Mouse (Mus musculus): ENCODE measurements around the gene Arhgap5. TPM values are rescaled to one million over a fixed set of nuclear protein-coding genes. Genes with fewer than 3 reads are reported as not detected.

Arhgap5 gene
- polyA plus RNA-seq, 1 experiment from 2014 or later, result 25.5 TPM

GRCm38 (mm10) chr12:52478611-52479010 is 25.2 kb upstream of the Arhgap5 start:
- Histone ChIP-seq H3K4me1 (replicated peaks; ENCODE audit: control insufficient read depth, insufficient read depth) (no peaks in the 10 kb centered on the region), H3K27ac (replicated peaks) (no peak overlapping the region), H3K9ac (ENCODE audit: low read length) (no peak overlapping the region), H3K4me2 (replicated peaks; ENCODE audit: low read depth) (no peak overlapping the region), H3K9me3 (ENCODE audit: control insufficient read depth, low read length) (no peaks in the 10 kb centered on the region), H3K27me3 (ENCODE audit: control insufficient read depth, insufficient read depth, low read length) (no peaks in the 10 kb centered on the region), H3K4me3 (ENCODE audit: low read depth, low read length) (no peak overlapping the region), H3K36me3 (ENCODE audit: control insufficient read depth, insufficient read depth, low read length) (no peaks in the 10 kb centered on the region)
- 62% methylated on average over 8 of the region's 8 CpGs for WGBS
- TF ChIP-seq CTCF (IDR thresholded peaks at IDR 0.05; ENCODE audit: low read depth), result no peak
- no peak for TF ChIP-seq EP300 (optimal IDR thresholded peaks at IDR 0.05)
- ATAC-seq (ENCODE audit: low FRiP score, low TSS enrichment), result no peak
- DNase-seq (ENCODE audit: low spot score), result no peak

- H3K4me2 ChIP-seq (replicated peaks; ENCODE audit: low read depth), result no peak overlapping the region
- H3K36me3 ChIP-seq (ENCODE audit: control insufficient read depth, insufficient read depth, low read length), result no peaks in the 10 kb centered on the region
- H3K27me3 ChIP-seq (ENCODE audit: control insufficient read depth, insufficient read depth, low read length), result no peaks in the 10 kb centered on the region
- H3K4me1 ChIP-seq (replicated peaks; ENCODE audit: control insufficient read depth, insufficient read depth), result no peaks in the 10 kb centered on the region
- TF ChIP-seq EP300 (optimal IDR thresholded peaks at IDR 0.05), result no peak
- TF ChIP-seq CTCF (IDR thresholded peaks at IDR 0.05; ENCODE audit: low read depth), result no peak
- WGBS, result 46% methylated on average over 6 of the region's 6 CpGs
- ATAC-seq (ENCODE audit: low FRiP score, low TSS enrichment), result no peak
- H3K9me3 ChIP-seq (ENCODE audit: control insufficient read depth, low read length), result no peaks in the 10 kb centered on the region
- H3K4me3 ChIP-seq (ENCODE audit: low read depth, low read length), result no peak overlapping the region
- no peak overlapping the region for H3K27ac ChIP-seq (replicated peaks)
- no peak for DNase-seq (ENCODE audit: low spot score)
- H3K9ac ChIP-seq (ENCODE audit: low read length), result no peak overlapping the region
These were observed 24.4 kb upstream of the Arhgap5 start for GRCm38 (mm10) chr12:52479323-52479722.

GRCm38 (mm10) chr12:52480851-52481250 is 22.9 kb upstream of the Arhgap5 start:
- H3K4me3 ChIP-seq (ENCODE audit: low read depth, low read length), result no peak overlapping the region
- H3K36me3 ChIP-seq (ENCODE audit: control insufficient read depth, insufficient read depth, low read length), result no peaks in the 10 kb centered on the region
- 85% methylated on average over 9 of the region's 9 CpGs for WGBS
- no peaks in the 10 kb centered on the region for H3K4me1 ChIP-seq (replicated peaks; ENCODE audit: control insufficient read depth, insufficient read depth)
- H3K4me2 ChIP-seq (replicated peaks; ENCODE audit: low read depth), result no peak overlapping the region
- H3K9me3 ChIP-seq (ENCODE audit: control insufficient read depth, low read length), result no peaks in the 10 kb centered on the region
- H3K27me3 ChIP-seq (ENCODE audit: control insufficient read depth, insufficient read depth, low read length), result no peaks in the 10 kb centered on the region
- ATAC-seq (ENCODE audit: low FRiP score, low TSS enrichment) (no peak), DNase-seq (ENCODE audit: low spot score) (no peak)
- TF ChIP-seq CTCF (IDR thresholded peaks at IDR 0.05; ENCODE audit: low read depth) (no peak), EP300 (optimal IDR thresholded peaks at IDR 0.05) (no peak)
- H3K27ac ChIP-seq (replicated peaks), result no peak overlapping the region
- H3K9ac ChIP-seq (ENCODE audit: low read length), result no peak overlapping the region

GRCm38 (mm10) chr12:52481969-52482550 is 21.7 kb upstream of the Arhgap5 start:
- H3K9ac ChIP-seq (ENCODE audit: low read length), result no peak overlapping the region
- DNase-seq (ENCODE audit: low spot score), result no peak
- WGBS, result 74% methylated on average over 5 of the region's 5 CpGs

GRCm38 (mm10) chr12:52483219-52483618 is 20.6 kb upstream of the Arhgap5 start:
- Histone ChIP-seq H3K4me3 (ENCODE audit: low read depth, low read length) (no peak overlapping the region), H3K4me1 (replicated peaks; ENCODE audit: control insufficient read depth, insufficient read depth) (no peaks in the 10 kb centered on the region), H3K36me3 (ENCODE audit: control insufficient read depth, insufficient read depth, low read length) (no peaks in the 10 kb centered on the region), H3K27ac (replicated peaks) (no peak overlapping the region), H3K9ac (ENCODE audit: low read length) (no peak overlapping the region), H3K4me2 (replicated peaks; ENCODE audit: low read depth) (no peak overlapping the region), H3K27me3 (ENCODE audit: control insufficient read depth, insufficient read depth, low read length) (no peaks in the 10 kb centered on the region), H3K9me3 (ENCODE audit: control insufficient read depth, low read length) (no peaks in the 10 kb centered on the region)
- DNase-seq (ENCODE audit: low spot score) (no peak), ATAC-seq (ENCODE audit: low FRiP score, low TSS enrichment) (no peak)
- over 99% methylated on average over 9 of the region's 9 CpGs for WGBS
- TF ChIP-seq EP300 (optimal IDR thresholded peaks at IDR 0.05) (no peak), CTCF (IDR thresholded peaks at IDR 0.05; ENCODE audit: low read depth) (no peak)

More at GRCm38 (mm10) chr12:52481969-52482550, 21.7 kb upstream of the Arhgap5 start:
- no peak overlapping the region for H3K4me3 ChIP-seq (ENCODE audit: low read depth, low read length)
- H3K9me3 ChIP-seq (ENCODE audit: control insufficient read depth, low read length), result no peaks in the 10 kb centered on the region
- TF ChIP-seq EP300 (optimal IDR thresholded peaks at IDR 0.05) (no peak), CTCF (IDR thresholded peaks at IDR 0.05; ENCODE audit: low read depth) (no peak)
- no peaks in the 10 kb centered on the region for H3K27me3 ChIP-seq (ENCODE audit: control insufficient read depth, insufficient read depth, low read length)
- H3K27ac ChIP-seq (replicated peaks), result no peak overlapping the region
- H3K4me1 ChIP-seq (replicated peaks; ENCODE audit: control insufficient read depth, insufficient read depth), result no peaks in the 10 kb centered on the region
- no peak for ATAC-seq (ENCODE audit: low FRiP score, low TSS enrichment)
- no peak overlapping the region for H3K4me2 ChIP-seq (replicated peaks; ENCODE audit: low read depth)
- H3K36me3 ChIP-seq (ENCODE audit: control insufficient read depth, insufficient read depth, low read length), result no peaks in the 10 kb centered on the region

- DNase-seq (ENCODE audit: low spot score) (no peak), ATAC-seq (ENCODE audit: low FRiP score, low TSS enrichment) (no peak)
- Histone ChIP-seq H3K27me3 (ENCODE audit: control insufficient read depth, insufficient read depth, low read length) (no peaks in the 10 kb centered on the region), H3K4me3 (ENCODE audit: low read depth, low read length) (no peak overlapping the region), H3K36me3 (ENCODE audit: control insufficient read depth, insufficient read depth, low read length) (no peaks in the 10 kb centered on the region), H3K4me2 (replicated peaks; ENCODE audit: low read depth) (no peak overlapping the region), H3K9ac (ENCODE audit: low read length) (no peak overlapping the region), H3K9me3 (ENCODE audit: control insufficient read depth, low read length) (no peaks in the 10 kb centered on the region), H3K4me1 (replicated peaks; ENCODE audit: control insufficient read depth, insufficient read depth) (no peaks in the 10 kb centered on the region), H3K27ac (replicated peaks) (no peak overlapping the region)
- WGBS, result 51% methylated on average over 15 of the region's 15 CpGs
- TF ChIP-seq CTCF (IDR thresholded peaks at IDR 0.05; ENCODE audit: low read depth), result no peak
- TF ChIP-seq EP300 (optimal IDR thresholded peaks at IDR 0.05), result no peak
These were observed 15.4 kb upstream of the Arhgap5 start for GRCm38 (mm10) chr12:52488266-52488975.

Measured in stomach, postnatal 0 days (tissue).